In genomic region chr3:89799476-89799875, GRCm38 (mm10) we compare ENCODE assay signal across 11 mouse cellular contexts. TPM values are rescaled to one million over a fixed set of nuclear protein-coding genes. Genes with fewer than 3 reads are reported as not detected.
DNase-seq lines count a peak whose midpoint lies in the region; ATAC-seq and TF ChIP-seq lines count a peak whose summit lies in the region.
"Had no signal": no experiment of that assay in that cellular context is flagged by ENCODE, and none has a peak within 500 bp of the region (broad histone marks: within the 10 kb centered on the region; RNA-seq: fewer than 3 reads in every experiment).

No protein-coding gene starts in this region.

- H3K4me1 ChIP-seq in kidney, embryonic 16.5 days (ENCODE audit: insufficient read depth, low read length): no peaks in the 10 kb centered on the region
- 0 out of 2 replicates have a peak, but pooled peaks cover 5% of the 10 kb centered on the region for H3K4me1 ChIP-seq in intestine, embryonic 16.5 days (ENCODE audit: control insufficient read depth, insufficient read depth, low read length)
- peaks cover 6% of the 10 kb centered on the region; the same call in 1 of the 2 replicates for H3K4me1 ChIP-seq in thymus, adult 2 months (replicated peaks; ENCODE audit: control insufficient read depth, insufficient read depth, low read length)

- no peak overlapping the region for H3K4me3 ChIP-seq in kidney, embryonic 16.5 days (ENCODE audit: low read length)
- no peak overlapping the region for H3K4me3 ChIP-seq in intestine, embryonic 16.5 days (ENCODE audit: low read length)
- H3K4me3 ChIP-seq in thymus, adult 2 months (ENCODE audit: control insufficient read depth, insufficient read depth, low read length): no peak overlapping the region

- 7% methylated on average over 13 of the region's 13 CpGs for WGBS in kidney, embryonic 16.5 days
- WGBS in intestine, embryonic 16.5 days: 10% methylated on average over 13 of the region's 13 CpGs
- 87% methylated on average over 13 of the region's 13 CpGs for WGBS in thymus, adult 2 months

- H3K36me3 ChIP-seq in kidney, embryonic 16.5 days (ENCODE audit: insufficient read depth, low read length): no peaks in the 10 kb centered on the region
- H3K36me3 ChIP-seq in intestine, embryonic 16.5 days (ENCODE audit: control insufficient read depth, insufficient read depth, low read length): no peaks in the 10 kb centered on the region
- no peaks in the 10 kb centered on the region for H3K36me3 ChIP-seq in thymus, adult 2 months (ENCODE audit: control insufficient read depth, insufficient read depth, low read length)

- H3K4me2 ChIP-seq in kidney, embryonic 16.5 days (replicated peaks; ENCODE audit: low read depth, low read length): peak overlapping the region; percentile 33; the same call in 1 of the 2 replicates
- H3K4me2 ChIP-seq in intestine, embryonic 16.5 days (ENCODE audit: low read depth, low read length): peak overlapping the region; percentile 46

- no peak for ATAC-seq in kidney, embryonic 16.5 days (ENCODE audit: low FRiP score, low TSS enrichment)
- ATAC-seq in intestine, embryonic 16.5 days: no peak

- H3K27me3 ChIP-seq in kidney, embryonic 16.5 days (ENCODE audit: insufficient read depth, low read length): no peaks in the 10 kb centered on the region
- H3K27me3 ChIP-seq in intestine, embryonic 16.5 days (replicated peaks; ENCODE audit: control insufficient read depth, insufficient read depth, low read length): no peaks in the 10 kb centered on the region
- no peaks in the 10 kb centered on the region for H3K27me3 ChIP-seq in thymus, adult 2 months (ENCODE audit: control insufficient read depth, insufficient read depth, low read length)

- peak; percentile 37 for DNase-seq in embryo, embryonic 10.5 days (ENCODE audit: low spot score)
- DNase-seq in embryo, embryonic 10 days (ENCODE audit: low spot score): no peak
- no peak for DNase-seq in kidney, adult 11 months
- peak; percentile 12 for DNase-seq in retina, embryonic 14.5 days (ENCODE audit: low spot score)
- DNase-seq in ovary, postnatal 10 days (ENCODE audit: low spot score): no peak
- no peak for DNase-seq in thymus, adult 2 months
- DNase-seq: cerebellum, adult 18-20 months; kidney, postnatal 25 days; lung, adult 2 months had no signal

- no peak for TF ChIP-seq POLR2A in thymus, adult 2 months (IDR thresholded peaks at IDR 0.05; ENCODE audit: control insufficient read depth, extremely low read depth, insufficient read depth, low read length, poor library complexity)

- H3K9ac ChIP-seq in kidney, embryonic 16.5 days (replicated peaks; ENCODE audit: low read length): no peak overlapping the region
- H3K9ac ChIP-seq in intestine, embryonic 16.5 days (ENCODE audit: low read depth, low read length): no peak overlapping the region

- no peak overlapping the region for H3K27ac ChIP-seq in kidney, embryonic 16.5 days (ENCODE audit: low read length)
- no peak overlapping the region for H3K27ac ChIP-seq in intestine, embryonic 16.5 days (ENCODE audit: low read length)
- H3K27ac ChIP-seq in thymus, adult 2 months (ENCODE audit: control insufficient read depth, insufficient read depth, low read length): no peak overlapping the region

- no peak for TF ChIP-seq CTCF in thymus, adult 2 months (IDR thresholded peaks at IDR 0.05; ENCODE audit: borderline replicate concordance, control insufficient read depth, extremely low read depth, insufficient read depth, low read length, poor library complexity)

- no peaks in the 10 kb centered on the region for H3K9me3 ChIP-seq in kidney, embryonic 16.5 days (ENCODE audit: low read length)
- no peaks in the 10 kb centered on the region for H3K9me3 ChIP-seq in intestine, embryonic 16.5 days (ENCODE audit: control insufficient read depth, low read length)

RNA-seq across cellular contexts. Expression of gene Ube2q1, which starts 26.1 kb away (rescaled TPM):
- 9.8 and 11.5 TPM in 2 replicates for polyA plus RNA-seq in kidney, embryonic 16.5 days (2015; fragmentation: Nextera tagmentation; extraction: Ambion mirVana)
- 8.2 and 11.5 TPM in 2 replicates for polyA plus RNA-seq in intestine, embryonic 16.5 days (2015; fragmentation: Nextera tagmentation; extraction: Ambion mirVana)
- 47.8 and 49.1 TPM in 2 replicates for polyA plus RNA-seq in thymus, adult 2 months (2012; rRNA removed)

RNA-seq across cellular contexts. Expression of gene She, which starts 31.7 kb away (rescaled TPM):
- polyA plus RNA-seq in kidney, embryonic 16.5 days (2015; fragmentation: Nextera tagmentation; extraction: Ambion mirVana): 6.7 and 7.8 TPM in 2 replicates
- 2.3 and 2.6 TPM in 2 replicates for polyA plus RNA-seq in intestine, embryonic 16.5 days (2015; fragmentation: Nextera tagmentation; extraction: Ambion mirVana)
- polyA plus RNA-seq in thymus, adult 2 months (2012; rRNA removed): 0.43 and 0.69 TPM in 2 replicates

RNA-seq across cellular contexts. Expression of gene Chrnb2, which starts 35.0 kb away (rescaled TPM):
- 0.40 and 0.86 TPM in 2 replicates for polyA plus RNA-seq in kidney, embryonic 16.5 days (2015; fragmentation: Nextera tagmentation; extraction: Ambion mirVana)
- polyA plus RNA-seq in intestine, embryonic 16.5 days (2015; fragmentation: Nextera tagmentation; extraction: Ambion mirVana): 1.5 and 1.7 TPM in 2 replicates
- polyA plus RNA-seq in thymus, adult 2 months (2012; rRNA removed): 2.8 and 2.9 TPM in 2 replicates

Comparison
In these comparisons a context has a peak if more than half of its experiments do, and no peak if none do; other contexts are left out.
1. DNase-seq: peak in embryo, embryonic 10.5 days (single experiment) and retina, embryonic 14.5 days (single experiment); none in embryo, embryonic 10 days (single experiment), kidney, adult 11 months (single experiment), ovary, postnatal 10 days (single experiment) and thymus, adult 2 months (single experiment).